In the genomic region with DNA sequence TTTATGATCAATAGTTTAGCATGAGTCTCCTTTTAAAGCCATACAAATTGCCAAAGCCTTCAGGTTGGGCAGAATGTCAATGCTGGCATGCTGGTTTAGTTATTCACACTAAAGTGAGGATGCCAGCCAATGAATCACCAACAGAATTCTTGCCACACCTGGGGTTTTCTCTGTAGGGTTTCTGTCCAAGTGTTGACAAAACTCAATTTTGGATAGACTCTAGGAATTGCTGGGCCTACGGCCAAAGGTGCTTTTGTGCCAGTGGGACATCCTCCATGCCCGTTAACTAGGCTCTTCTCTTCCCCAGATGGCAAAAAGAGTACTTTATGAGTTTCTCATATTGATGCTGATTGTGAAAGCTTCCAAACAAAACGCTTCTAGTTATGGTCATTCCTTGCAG, we compare ENCODE assay signal across 12 mouse cellular contexts.
DNase-seq lines count a peak whose midpoint lies in the region; ATAC-seq and TF ChIP-seq lines count a peak whose summit lies in the region.
"Had no signal": no experiment of that assay in that cellular context is flagged by ENCODE, and none has a peak within 500 bp of the region (broad histone marks: within the 10 kb centered on the region; RNA-seq: fewer than 3 reads in every experiment).

No protein-coding gene starts in this region.

- no peaks in the 10 kb centered on the region for H3K27me3 ChIP-seq in stomach, postnatal 0 days (ENCODE audit: control insufficient read depth, insufficient read depth, low read length)
- H3K27me3 ChIP-seq: intestine, embryonic 15.5 days; limb, embryonic 15.5 days had no signal

- 90% methylated on average over 3 of the region's 3 CpGs for WGBS in stomach, postnatal 0 days

- no peak overlapping the region for H3K4me2 ChIP-seq in stomach, postnatal 0 days (replicated peaks; ENCODE audit: low read depth)
- H3K4me2 ChIP-seq: intestine, embryonic 15.5 days; limb, embryonic 15.5 days had no signal

- ATAC-seq in stomach, postnatal 0 days (ENCODE audit: low FRiP score, low TSS enrichment) = no peak
- ATAC-seq in erythroid progenitor cell, adult 5-6 weeks (replicated peaks; ENCODE audit: low FRiP score, poor library complexity, severe bottlenecking) = no peak
- ATAC-seq: intestine, embryonic 15.5 days had no signal

- TF ChIP-seq EP300 in stomach, postnatal 0 days (optimal IDR thresholded peaks at IDR 0.05) = no peak

- H3K4me3 ChIP-seq in left cerebral cortex, adult 2 months = no peak overlapping the region
- no peak overlapping the region for H3K4me3 ChIP-seq in stomach, postnatal 0 days (ENCODE audit: low read depth, low read length)
- H3K4me3 ChIP-seq: intestine, embryonic 15.5 days; limb, embryonic 15.5 days had no signal

- H3K4me1 ChIP-seq in stomach, postnatal 0 days (replicated peaks; ENCODE audit: control insufficient read depth, insufficient read depth) = no peaks in the 10 kb centered on the region
- H3K4me1 ChIP-seq: intestine, embryonic 15.5 days; limb, embryonic 15.5 days had no signal

- DNase-seq in left cerebral cortex, postnatal 4 days = peak; percentile 79
- no peak for DNase-seq in left cerebral cortex, adult 2 months (ENCODE audit: extremely low spot score in 1 of 2, low spot score in 2 of 2)
- peak; percentile 17 for DNase-seq in adrenal gland, postnatal 25 days
- peak; percentile 27 for DNase-seq in cerebellum, adult 8-10 months
- peak; percentile 51 to 86 for DNase-seq in layer of hippocampus, postnatal 14 days (ENCODE audit: low spot score in 2 of 2)
- DNase-seq in stomach, postnatal 0 days (ENCODE audit: low spot score) = no peak
- DNase-seq: gastrocnemius, postnatal 25 days; heart, postnatal 10 days; lung, postnatal 10 days had no signal

- intact Hi-C loops in left cerebral cortex, postnatal 4 days (cut with DNase I) = no loop called here
- intact Hi-C loops in left cerebral cortex, adult 2 months (cut with DNase I) = no loop called here

- no peaks in the 10 kb centered on the region for H3K36me3 ChIP-seq in stomach, postnatal 0 days (ENCODE audit: control insufficient read depth, insufficient read depth, low read length)
- H3K36me3 ChIP-seq: intestine, embryonic 15.5 days; limb, embryonic 15.5 days had no signal

- no peaks in the 10 kb centered on the region for H3K9me3 ChIP-seq in stomach, postnatal 0 days (ENCODE audit: control insufficient read depth, low read length)
- H3K9me3 ChIP-seq: intestine, embryonic 15.5 days; limb, embryonic 15.5 days had no signal

- no peak for TF ChIP-seq CTCF in left cerebral cortex, adult 2 months (IDR thresholded peaks at IDR 0.05)
- TF ChIP-seq CTCF in stomach, postnatal 0 days (IDR thresholded peaks at IDR 0.05; ENCODE audit: low read depth) = no peak

- no peak overlapping the region for H3K9ac ChIP-seq in stomach, postnatal 0 days (ENCODE audit: low read length)
- H3K9ac ChIP-seq: intestine, embryonic 15.5 days; limb, embryonic 15.5 days had no signal

- H3K27ac ChIP-seq in left cerebral cortex, adult 2 months = no peak overlapping the region
- H3K27ac ChIP-seq in stomach, postnatal 0 days (replicated peaks) = no peak overlapping the region
- H3K27ac ChIP-seq: intestine, embryonic 15.5 days; limb, embryonic 15.5 days had no signal

Comparison
In these comparisons a context has a peak if more than half of its experiments do, and no peak if none do; other contexts are left out.
1. DNase-seq: peak in left cerebral cortex, postnatal 4 days (single experiment), adrenal gland, postnatal 25 days (single experiment), cerebellum, adult 8-10 months (single experiment) and layer of hippocampus, postnatal 14 days (2 of 2); none in left cerebral cortex, adult 2 months (0 of 2) and stomach, postnatal 0 days (single experiment).